Mouse (Mus musculus) hindbrain, embryonic 11.5 days (tissue): ENCODE measurements at regions not wholly inside any gene's neighbourhood (a gene's known extent, or its start where the extent isn't known, plus 50 kb on each side); places are given as distances from the start of the nearest gene placed in this dataset.

Source experiments
- ATAC-seq: fragments of 200-750 bp; cut with Nextera tagmentation; 2 replicates; pipeline ENCODE4 v1.8.0; 2017; ENCODE audit warnings: mild to moderate bottlenecking, moderate TSS enrichment, moderate library complexity; ENCODE audit not compliant: low FRiP score
- DNase-seq: peaks from one replicate; pipeline ENCODE4 v3.0.0-alpha.2; 2015; ENCODE audit warnings: low spot score
- H3K27ac ChIP-seq: fragments of 300-500 bp; sonication (generic); 2 replicates; pipeline ENCODE4 v1.5.1; 2014; ENCODE audit warnings: mild to moderate bottlenecking, low read depth, low read length
- H3K27me3 ChIP-seq: fragments of 300-500 bp; sonication (generic); 2 replicates; pipeline ENCODE4 v1.6.1; 2014; ENCODE audit warnings: mild to moderate bottlenecking, low read length, moderate library complexity, mixed read lengths; ENCODE audit not compliant: control insufficient read depth, insufficient read depth
- H3K36me3 ChIP-seq: fragments of 300-500 bp; sonication (generic); 2 replicates; pipeline ENCODE4 v1.6.1; 2014; ENCODE audit warnings: mild to moderate bottlenecking, low read length, moderate library complexity, mixed read lengths; ENCODE audit not compliant: control insufficient read depth, insufficient read depth
- H3K4me1 ChIP-seq: fragments of 300-500 bp; sonication (generic); replicated peaks from 2 replicates; pipeline ENCODE4 v1.6.1; 2014; ENCODE audit warnings: low read length, mixed read lengths; ENCODE audit not compliant: control insufficient read depth, insufficient read depth
- H3K4me2 ChIP-seq: fragments of 300-500 bp; sonication (generic); replicated peaks from 2 replicates; pipeline ENCODE4 v1.6.1; 2014; ENCODE audit warnings: mild to moderate bottlenecking, low read depth, low read length
- H3K4me3 ChIP-seq: fragments of 300-500 bp; sonication (generic); 2 replicates; pipeline ENCODE4 v1.5.1; 2014; ENCODE audit warnings: low read depth, low read length
- H3K9ac ChIP-seq: fragments of 300-500 bp; sonication (generic); 2 replicates; pipeline ENCODE4 v1.6.1; 2014; ENCODE audit warnings: low read depth, low read length
- H3K9me3 ChIP-seq: fragments of 300-500 bp; sonication (generic); 2 replicates; pipeline ENCODE4 v1.6.1; 2016; ENCODE audit warnings: low read length; ENCODE audit not compliant: control insufficient read depth
- WGBS: fragments of 180-500 bp; shearing (Covaris S2); extraction: QIAGEN DNeasy Blood & Tissue Kit; methylation state at CpG from one replicate; pipeline ENCODE4 v1.1.7; 2014; 5-methylcytosine and 5-hydroxymethylcytosine counted together

- H3K4me1 ChIP-seq = no peaks in the 10 kb centered on the region
- DNase-seq = no peak
- H3K36me3 ChIP-seq = no peaks in the 10 kb centered on the region
- no peak overlapping the region for H3K27ac ChIP-seq
- no peaks in the 10 kb centered on the region for H3K9me3 ChIP-seq
- 83% methylated on average over 2 of the region's 2 CpGs for WGBS
- no peaks in the 10 kb centered on the region for H3K27me3 ChIP-seq
- H3K4me2 ChIP-seq = no peak overlapping the region
- ATAC-seq = no peak
- no peak overlapping the region for H3K4me3 ChIP-seq
- H3K9ac ChIP-seq = no peak overlapping the region
These were observed 241.3 kb upstream of the Maf start for GRCm38 (mm10) chr8:115948916-115949315.

GRCm38 (mm10) chr8:115948036-115948435 is 240.4 kb upstream of the Maf start:
- no peak for DNase-seq
- 94% methylated on average over 2 of the region's 2 CpGs for WGBS

GRCm38 (mm10) chr8:115942731-115943509 is 235.3 kb upstream of the Maf start:
- no peak overlapping the region for H3K27ac ChIP-seq
- DNase-seq (peak; percentile 25), ATAC-seq (no peak)
- no peaks in the 10 kb centered on the region for H3K36me3 ChIP-seq
- no peak overlapping the region for H3K4me2 ChIP-seq
- H3K9ac ChIP-seq = no peak overlapping the region
- 69% methylated on average over 16 of the region's 16 CpGs for WGBS
- H3K27me3 ChIP-seq = no peaks in the 10 kb centered on the region
- no peaks in the 10 kb centered on the region for H3K4me1 ChIP-seq
- no peak overlapping the region for H3K4me3 ChIP-seq
- no peaks in the 10 kb centered on the region for H3K9me3 ChIP-seq

More at GRCm38 (mm10) chr8:115948036-115948435, 240.4 kb upstream of the Maf start:
- H3K9ac ChIP-seq = no peak overlapping the region
- no peaks in the 10 kb centered on the region for H3K27me3 ChIP-seq
- H3K4me1 ChIP-seq = no peaks in the 10 kb centered on the region
- H3K4me2 ChIP-seq = no peak overlapping the region
- H3K4me3 ChIP-seq = no peak overlapping the region
- H3K36me3 ChIP-seq = no peaks in the 10 kb centered on the region
- H3K9me3 ChIP-seq = no peaks in the 10 kb centered on the region
- no peak overlapping the region for H3K27ac ChIP-seq
- no peak for ATAC-seq

GRCm38 (mm10) chr8:115929472-115930210 is 222.0 kb upstream of the Maf start:
- H3K9me3 ChIP-seq = no peaks in the 10 kb centered on the region
- 74% methylated on average over 8 of the region's 8 CpGs for WGBS
- no peak overlapping the region for H3K9ac ChIP-seq
- no peak overlapping the region for H3K4me3 ChIP-seq
- H3K36me3 ChIP-seq = no peaks in the 10 kb centered on the region
- ATAC-seq (no peak), DNase-seq (no peak)
- H3K4me2 ChIP-seq = no peak overlapping the region
- H3K4me1 ChIP-seq = no peaks in the 10 kb centered on the region
- H3K27ac ChIP-seq = no peak overlapping the region
- no peaks in the 10 kb centered on the region for H3K27me3 ChIP-seq

- ATAC-seq = no peak
These were observed 214.3 kb upstream of the Maf start for GRCm38 (mm10) chr8:115921889-115922288.

DNA sequence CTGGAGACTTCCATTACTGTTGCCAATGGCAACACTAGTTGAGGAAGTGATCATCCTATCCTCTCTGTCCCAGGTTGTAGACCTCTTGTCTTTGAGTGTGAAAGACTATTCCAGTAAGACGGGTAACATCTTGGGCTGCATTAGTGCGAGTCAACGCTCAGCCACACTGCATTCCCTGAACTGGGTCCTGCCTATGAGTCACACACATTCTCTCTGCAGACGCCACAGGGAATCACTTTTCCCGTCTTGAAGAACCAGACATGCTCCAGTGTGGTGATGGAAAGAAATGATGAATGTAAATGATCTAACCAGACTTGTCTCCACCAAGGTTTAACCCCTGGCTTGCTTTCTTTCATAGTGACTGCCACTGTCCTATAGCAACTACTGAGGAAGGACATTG is 199.1 kb upstream of the Maf start:
- DNase-seq (no peak), ATAC-seq (no peak)
- Histone ChIP-seq H3K4me1 (no peaks in the 10 kb centered on the region), H3K27ac (no peak overlapping the region), H3K4me2 (no peak overlapping the region), H3K27me3 (no peaks in the 10 kb centered on the region), H3K36me3 (no peaks in the 10 kb centered on the region), H3K4me3 (no peak overlapping the region), H3K9ac (no peak overlapping the region), H3K9me3 (no peaks in the 10 kb centered on the region)
- WGBS = 89% methylated on average over 5 of the region's 5 CpGs

More at GRCm38 (mm10) chr8:115921889-115922288, 214.3 kb upstream of the Maf start:
- H3K27ac ChIP-seq = no peak overlapping the region
- no peak overlapping the region for H3K9ac ChIP-seq
- H3K9me3 ChIP-seq = no peaks in the 10 kb centered on the region
- no peaks in the 10 kb centered on the region for H3K4me1 ChIP-seq
- H3K4me2 ChIP-seq = no peak overlapping the region
- DNase-seq = no peak
- WGBS = 83% methylated on average over 6 of the region's 6 CpGs
- H3K36me3 ChIP-seq = no peaks in the 10 kb centered on the region
- H3K4me3 ChIP-seq = no peak overlapping the region
- H3K27me3 ChIP-seq = no peaks in the 10 kb centered on the region

DNA sequence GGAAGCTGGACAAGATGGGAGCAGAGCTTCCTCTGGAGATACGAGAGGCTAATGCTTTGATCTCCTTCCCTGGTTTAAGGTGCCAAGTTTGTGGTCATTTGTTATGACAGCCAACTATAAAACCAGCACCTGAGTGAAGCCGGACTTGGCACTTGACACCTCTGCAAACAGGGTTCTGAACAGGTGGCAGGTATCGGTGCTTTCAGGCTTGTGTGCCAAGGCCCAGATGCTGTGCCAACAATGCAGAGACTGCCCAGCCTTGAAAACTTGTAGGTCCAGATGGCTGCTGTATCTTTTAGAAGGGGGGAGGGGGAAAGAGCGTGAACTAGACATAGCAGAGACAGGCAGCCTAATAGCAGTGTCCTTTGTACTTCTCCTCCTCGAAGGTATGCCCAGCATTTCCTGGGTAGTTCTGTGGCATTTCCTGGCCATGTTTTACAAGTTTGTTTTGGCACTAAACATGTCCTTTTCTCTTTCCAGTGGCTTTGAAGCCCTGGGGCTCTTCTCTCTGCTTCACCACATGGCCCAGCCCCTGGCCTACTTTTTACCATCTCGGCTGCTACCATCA is 196.3 kb upstream of the Maf start:
- no peak overlapping the region for H3K27ac ChIP-seq
- 81% methylated on average over 6 of the region's 6 CpGs for WGBS
- no peak for ATAC-seq

GRCm38 (mm10) chr8:115897521-115898178 is 190.1 kb upstream of the Maf start:
- Histone ChIP-seq H3K4me3 (no peak overlapping the region), H3K9ac (no peak overlapping the region), H3K27ac (no peak overlapping the region), H3K4me1 (no peaks in the 10 kb centered on the region), H3K27me3 (no peaks in the 10 kb centered on the region), H3K36me3 (no peaks in the 10 kb centered on the region), H3K4me2 (no peak overlapping the region), H3K9me3 (no peaks in the 10 kb centered on the region)
- 83% methylated on average over 6 of the region's 6 CpGs for WGBS
- ATAC-seq (no peak), DNase-seq (no peak)

More for the DNA sequence above, 196.3 kb upstream of the Maf start:
- DNase-seq = no peak
- H3K4me3 ChIP-seq = no peak overlapping the region
- H3K27me3 ChIP-seq = no peaks in the 10 kb centered on the region
- no peak overlapping the region for H3K4me2 ChIP-seq
- no peak overlapping the region for H3K9ac ChIP-seq
- H3K9me3 ChIP-seq = no peaks in the 10 kb centered on the region
- no peaks in the 10 kb centered on the region for H3K4me1 ChIP-seq
- no peaks in the 10 kb centered on the region for H3K36me3 ChIP-seq
